Mouse (Mus musculus) heart, postnatal 0 days (tissue): ENCODE data around the gene Rdh11. TPM values are rescaled to one million over a fixed set of nuclear protein-coding genes. Genes with fewer than 3 reads are reported as not detected.

Experiments
- ATAC-seq: fragments of 200-750 bp; cut with Nextera tagmentation; 2 replicates; pipeline ENCODE4 v1.8.0; 2017; ENCODE audit warnings: low read depth, moderate number of reproducible peaks, moderate library complexity; ENCODE audit not compliant: insufficient read depth
- DNase-seq: peaks from one replicate; pipeline ENCODE4 v3.0.0-alpha.2; 2016; ENCODE audit warnings: low spot score
- H3K27ac ChIP-seq: fragments of 300-500 bp; sonication (generic); 2 replicates; pipeline ENCODE4 v1.5.1; 2014; ENCODE audit warnings: low read depth, mild to moderate bottlenecking
- H3K27me3 ChIP-seq: fragments of 300-500 bp; sonication (generic); 2 replicates; pipeline ENCODE4 v1.6.1; 2014; ENCODE audit warnings: low read length, mixed read lengths; ENCODE audit not compliant: control insufficient read depth, insufficient read depth
- H3K36me3 ChIP-seq: fragments of 300-500 bp; sonication (generic); replicated peaks from 2 replicates; pipeline ENCODE4 v1.6.1; 2014; ENCODE audit warnings: low read length, mixed read lengths; ENCODE audit not compliant: control insufficient read depth, insufficient read depth
- H3K4me1 ChIP-seq: fragments of 300-500 bp; sonication (generic); 2 replicates; pipeline ENCODE4 v1.6.1; 2014; ENCODE audit warnings: antibody characterized with exemption; ENCODE audit not compliant: control insufficient read depth, insufficient read depth
- H3K4me2 ChIP-seq: fragments of 300-500 bp; sonication (generic); 2 replicates; pipeline ENCODE4 v1.6.1; 2014; ENCODE audit warnings: low read depth, mild to moderate bottlenecking, low read length, moderate library complexity
- H3K4me3 ChIP-seq: fragments of 300-500 bp; sonication (generic); 2 replicates; pipeline ENCODE4 v1.5.1; 2014; ENCODE audit warnings: low read depth, low read length
- H3K9ac ChIP-seq: fragments of 300-500 bp; sonication (generic); replicated peaks from 2 replicates; pipeline ENCODE4 v1.6.1; 2014; ENCODE audit warnings: low read depth, low read length, mixed read lengths
- H3K9me3 ChIP-seq: fragments of 300-500 bp; sonication (generic); replicated peaks from 2 replicates; pipeline ENCODE4 v1.6.1; 2016; ENCODE audit warnings: low read length; ENCODE audit not compliant: control insufficient read depth
- CTCF ChIP-seq: IDR thresholded peaks from 2 replicates; pipeline ENCODE4 v1.5.1; 2016; ENCODE audit warnings: antibody characterized with exemption, control low read depth, low read depth
- EP300 ChIP-seq: IDR thresholded peaks from 2 replicates; pipeline ENCODE4 v1.6.1; 2016; ENCODE audit warnings: antibody characterized with exemption, low read depth
- WGBS: fragments of 180-500 bp; shearing (Covaris S2); extraction: QIAGEN DNeasy Blood & Tissue Kit; methylation state at CpG from one replicate; pipeline ENCODE4 v1.1.7; 2014; 5-methylcytosine and 5-hydroxymethylcytosine counted together
- polyA plus RNA-seq: library from polyadenylated mRNA; unstranded; fragments of >200 nt; fragmentation: Nextera tagmentation; extraction: Ambion mirVana; gene quantifications from 2 replicates; pipeline ENCODE4 v1.2.1, GENCODE M21; 2015
- total RNA-seq: library from RNA; depleted of rRNA; stranded (reverse); fragments of >200 nt; gene quantifications from 2 replicates; pipeline ENCODE4 v1.2.3, GENCODE M21; 2014; ENCODE audit warnings: low replicate concordance; rRNA removed

The Rdh11 gene
- total and polyA plus RNA-seq, 2 experiments from 2014 or later: 6.7 to 6.8 TPM

GRCm38 (mm10) chr12:79130299-79131177, 61.6 kb downstream of the Rdh11 start, which contains the start of gene Arg2:
Arg2 (plus strand) TSS chr12:79130777.
- TF ChIP-seq EP300: no peak
- no peak for TF ChIP-seq CTCF
- Histone ChIP-seq H3K4me3 (peak within 1 kb of the TSS; percentile 50), H3K36me3 (no peaks in the 10 kb centered on the region), H3K9me3 (no peaks in the 10 kb centered on the region), H3K9ac (no peak within 1 kb of the TSS), H3K27ac (no peak within 1 kb of the TSS), H3K4me1 (peaks cover 9% of the 10 kb centered on the region), H3K4me2 (peak within 1 kb of the TSS; percentile 70), H3K27me3 (peaks cover 38% of the 10 kb centered on the region)
- DNase-seq: no peak
- ATAC-seq: 0 out of 2 replicates have a peak, but pooled peaks have one; percentile 44
- 1% methylated on average over 47 of the region's 47 CpGs for WGBS

Other genes starting within 250 kb of the Rdh11 start
- gene Tmem229b, start 184.7 kb downstream of the Rdh11 start, total RNA-seq: 4.8 and 12.8 TPM in 2 replicates
- 1.4 and 1.9 TPM in 2 replicates for gene Tmem229b, start 184.7 kb downstream of the Rdh11 start, polyA plus RNA-seq
- 6.2 and 15.0 TPM in 2 replicates for gene Plekhh1, start 163.1 kb downstream of the Rdh11 start, total RNA-seq
- 2.5 and 4.0 TPM in 2 replicates for gene Plekhh1, start 163.1 kb downstream of the Rdh11 start, polyA plus RNA-seq
- gene Pigh, start 102.6 kb downstream of the Rdh11 start, total RNA-seq: 6.2 and 9.8 TPM in 2 replicates
- 9.6 and 9.7 TPM in 2 replicates for gene Pigh, start 102.6 kb downstream of the Rdh11 start, polyA plus RNA-seq
- gene Arg2, start 61.5 kb downstream of the Rdh11 start, total RNA-seq: 3.0 TPM in 1 of 2 replicates, not detected in the other
- 0.21 TPM in 1 of 2 replicates, not detected in the other for gene Arg2, start 61.5 kb downstream of the Rdh11 start, polyA plus RNA-seq
- gene Vti1b, start 19.6 kb downstream of the Rdh11 start, total RNA-seq: 7.2 and 35.1 TPM in 2 replicates
- 79.8 and 88.8 TPM in 2 replicates for gene Vti1b, start 19.6 kb downstream of the Rdh11 start, polyA plus RNA-seq
- 0.12 and 1.4 TPM in 2 replicates for gene Rdh12, start 16.6 kb upstream of the Rdh11 start, total RNA-seq
- gene Rdh12, start 16.6 kb upstream of the Rdh11 start, polyA plus RNA-seq: 0.34 and 0.56 TPM in 2 replicates
- gene Zfyve26, start 104.0 kb upstream of the Rdh11 start, total RNA-seq: 9.7 and 17.0 TPM in 2 replicates
- gene Zfyve26, start 104.0 kb upstream of the Rdh11 start, polyA plus RNA-seq: 4.5 and 4.9 TPM in 2 replicates
- gene Rad51b, start 105.0 kb upstream of the Rdh11 start, total RNA-seq: 1.4 and 1.9 TPM in 2 replicates
- 1.8 and 2.0 TPM in 2 replicates for gene Rad51b, start 105.0 kb upstream of the Rdh11 start, polyA plus RNA-seq